29 mouse cellular contexts compared by ENCODE assay signal in genomic region chr1:88480594-88480993, GRCm38 (mm10). TPM values are rescaled to one million over a fixed set of nuclear protein-coding genes. Genes with fewer than 3 reads are reported as not detected.
DNase-seq lines count a peak whose midpoint lies in the region; ATAC-seq lines count a peak whose summit lies in the region.
"Had no signal": no experiment of that assay in that cellular context is flagged by ENCODE, and none has a peak within 500 bp of the region (broad histone marks: within the 10 kb centered on the region; RNA-seq: fewer than 3 reads in every experiment).

No protein-coding gene starts in this region.

- no peak overlapping the region for H3K4me2 ChIP-seq in forebrain, embryonic 14.5 days (ENCODE audit: low read length)
- no peak overlapping the region for H3K4me2 ChIP-seq in forebrain, embryonic 13.5 days
- no peak overlapping the region for H3K4me2 ChIP-seq in liver, embryonic 13.5 days
- H3K4me2 ChIP-seq: embryonic facial prominence, embryonic 12.5 days; embryonic facial prominence, embryonic 15.5 days; forebrain, embryonic 12.5 days; heart, embryonic 13.5 days; hindbrain, embryonic 12.5 days; hindbrain, embryonic 15.5 days; intestine, embryonic 15.5 days had no signal

- H3K27me3 ChIP-seq in forebrain, embryonic 14.5 days (replicated peaks; ENCODE audit: control insufficient read depth, insufficient read depth, low read length) = no peaks in the 10 kb centered on the region
- no peaks in the 10 kb centered on the region for H3K27me3 ChIP-seq in forebrain, embryonic 13.5 days
- H3K27me3 ChIP-seq in liver, embryonic 13.5 days = peaks cover 4% of the 10 kb centered on the region; the same call in 1 of the 2 replicates
- H3K27me3 ChIP-seq: embryonic facial prominence, embryonic 12.5 days; embryonic facial prominence, embryonic 15.5 days; forebrain, embryonic 12.5 days; heart, embryonic 13.5 days; hindbrain, embryonic 12.5 days; hindbrain, embryonic 15.5 days; intestine, embryonic 15.5 days had no signal

- H3K9me3 ChIP-seq in forebrain, embryonic 14.5 days (replicated peaks; ENCODE audit: control insufficient read depth, low read length) = no peaks in the 10 kb centered on the region
- H3K9me3 ChIP-seq in forebrain, embryonic 13.5 days (replicated peaks) = no peaks in the 10 kb centered on the region
- H3K9me3 ChIP-seq in liver, embryonic 13.5 days (replicated peaks) = no peaks in the 10 kb centered on the region
- H3K9me3 ChIP-seq: embryonic facial prominence, embryonic 12.5 days; embryonic facial prominence, embryonic 15.5 days; forebrain, embryonic 12.5 days; heart, embryonic 10.5 days; heart, embryonic 13.5 days; hindbrain, embryonic 12.5 days; hindbrain, embryonic 15.5 days; intestine, embryonic 15.5 days had no signal

- peaks cover 12% of the 10 kb centered on the region for H3K4me1 ChIP-seq in forebrain, embryonic 14.5 days (ENCODE audit: control insufficient read depth, insufficient read depth, low read length)
- peaks cover 31% of the 10 kb centered on the region for H3K4me1 ChIP-seq in forebrain, embryonic 13.5 days
- peaks cover 62% of the 10 kb centered on the region for H3K4me1 ChIP-seq in liver, embryonic 13.5 days (replicated peaks)

- ATAC-seq in forebrain, embryonic 14.5 days = 0 out of 2 replicates have a peak, but pooled peaks have one; percentile 33
- ATAC-seq in forebrain, embryonic 13.5 days = no peak
- no peak for ATAC-seq in liver, embryonic 13.5 days (ENCODE audit: low read depth)
- ATAC-seq: activated CD4-positive, CD25-positive, alpha-beta regulatory T cell, adult 4 months; CD4-positive, CD25-positive, alpha-beta regulatory T cell, adult 4 months; intestine, embryonic 15.5 days had no signal

- H3K36me3 ChIP-seq in forebrain, embryonic 14.5 days (ENCODE audit: control insufficient read depth, insufficient read depth, low read length) = no peaks in the 10 kb centered on the region
- no peaks in the 10 kb centered on the region for H3K36me3 ChIP-seq in forebrain, embryonic 13.5 days (ENCODE audit: poor library complexity, severe bottlenecking)
- no peaks in the 10 kb centered on the region for H3K36me3 ChIP-seq in liver, embryonic 13.5 days
- H3K36me3 ChIP-seq: embryonic facial prominence, embryonic 12.5 days; embryonic facial prominence, embryonic 15.5 days; forebrain, embryonic 12.5 days; heart, embryonic 10.5 days; heart, embryonic 13.5 days; hindbrain, embryonic 12.5 days; hindbrain, embryonic 15.5 days; intestine, embryonic 15.5 days had no signal

- no peak overlapping the region for H3K27ac ChIP-seq in forebrain, embryonic 14.5 days (ENCODE audit: low read depth, low read length)
- H3K27ac ChIP-seq in forebrain, embryonic 13.5 days = no peak overlapping the region
- peak overlapping the region; percentile 21; the same call in 1 of the 2 replicates for H3K27ac ChIP-seq in liver, embryonic 13.5 days
- H3K27ac ChIP-seq: embryonic facial prominence, embryonic 12.5 days; embryonic facial prominence, embryonic 15.5 days; forebrain, embryonic 12.5 days; heart, adult 2 months; heart, embryonic 13.5 days; hindbrain, embryonic 12.5 days; hindbrain, embryonic 15.5 days; intestine, embryonic 15.5 days had no signal

- H3K9ac ChIP-seq in forebrain, embryonic 14.5 days (ENCODE audit: low read length) = no peak overlapping the region
- H3K9ac ChIP-seq in forebrain, embryonic 13.5 days = no peak overlapping the region
- H3K9ac ChIP-seq in liver, embryonic 13.5 days = no peak overlapping the region
- H3K9ac ChIP-seq: embryonic facial prominence, embryonic 12.5 days; embryonic facial prominence, embryonic 15.5 days; forebrain, embryonic 12.5 days; heart, embryonic 13.5 days; hindbrain, embryonic 12.5 days; hindbrain, embryonic 15.5 days; intestine, embryonic 15.5 days had no signal

- peak; percentile 28 for DNase-seq in forebrain, embryonic 14.5 days (ENCODE audit: low spot score)
- DNase-seq in liver, embryonic 13.5 days = no peak
- DNase-seq in liver = no peak
- peak; percentile 20 for DNase-seq in thymus, postnatal 4 days
- no peak for DNase-seq in thymus, postnatal 25 days
- peak; percentile 64 for DNase-seq in naive thymus-derived CD4-positive, alpha-beta T cell, adult 2 months (ENCODE audit: low read depth)
- DNase-seq in cerebellum, postnatal 10 days = no peak
- DNase-seq: adrenal gland, adult 8-10 months; adrenal gland, postnatal 25 days; B cell, adult 2 months; cerebellum, adult 18-20 months; cerebellum, adult 9-10 months; cerebellum, postnatal 25 days; gastrocnemius, postnatal 10 days; gastrocnemius, postnatal 36 days; heart, adult 2 months; heart, postnatal 14 days; heart, postnatal 4 days had no signal

- 47% methylated on average over 8 of the region's 8 CpGs for WGBS in forebrain, embryonic 14.5 days
- 65% methylated on average over 8 of the region's 8 CpGs for WGBS in forebrain, embryonic 13.5 days
- WGBS in liver, embryonic 13.5 days (ENCODE audit: insufficient replicate concordance) = 85% methylated on average over 8 of the region's 8 CpGs

- no peak overlapping the region for H3K4me3 ChIP-seq in forebrain, embryonic 14.5 days (ENCODE audit: low read depth, low read length)
- no peak overlapping the region for H3K4me3 ChIP-seq in forebrain, embryonic 13.5 days
- H3K4me3 ChIP-seq in liver, embryonic 13.5 days (replicated peaks) = no peak overlapping the region
- H3K4me3 ChIP-seq: embryonic facial prominence, embryonic 12.5 days; embryonic facial prominence, embryonic 15.5 days; forebrain, embryonic 12.5 days; heart, adult 2 months; heart, embryonic 10.5 days; heart, embryonic 13.5 days; hindbrain, embryonic 12.5 days; hindbrain, embryonic 15.5 days; intestine, embryonic 15.5 days had no signal

RNA-seq across cellular contexts. Expression of gene Glrp1, which starts 29.3 kb away (rescaled TPM):
- polyA plus RNA-seq in forebrain, embryonic 14.5 days (2014; fragmentation: Nextera tagmentation; extraction: Ambion mirVana) = not detected in 2 replicates
- not detected in 2 replicates for polyA plus RNA-seq in forebrain, embryonic 13.5 days (2015; fragmentation: Nextera tagmentation; extraction: Ambion mirVana)
- 0.09 and 0.17 TPM in 2 replicates for polyA plus RNA-seq in liver, embryonic 13.5 days (2015; fragmentation: Nextera tagmentation; extraction: Ambion mirVana)
- polyA plus RNA-seq: activated CD4-positive, CD25-positive, alpha-beta regulatory T cell, adult 4 months; CD4-positive, CD25-positive, alpha-beta regulatory T cell, adult 4 months; embryonic facial prominence, embryonic 12.5 days; forebrain, embryonic 12.5 days; heart, embryonic 10.5 days; hindbrain, embryonic 12.5 days; hindbrain, embryonic 15.5 days; intestine, embryonic 15.5 days had no signal

Comparison
In these comparisons a context has a peak if more than half of its experiments do, and no peak if none do; other contexts are left out.
1. DNase-seq: peak in forebrain, embryonic 14.5 days (single experiment), thymus, postnatal 4 days (single experiment) and naive thymus-derived CD4-positive, alpha-beta T cell, adult 2 months (single experiment); none in liver, embryonic 13.5 days (single experiment), liver (single experiment), thymus, postnatal 25 days (single experiment) and cerebellum, postnatal 10 days (0 of 2).